23 mouse cellular contexts compared by ENCODE assay signal in the genomic region with DNA sequence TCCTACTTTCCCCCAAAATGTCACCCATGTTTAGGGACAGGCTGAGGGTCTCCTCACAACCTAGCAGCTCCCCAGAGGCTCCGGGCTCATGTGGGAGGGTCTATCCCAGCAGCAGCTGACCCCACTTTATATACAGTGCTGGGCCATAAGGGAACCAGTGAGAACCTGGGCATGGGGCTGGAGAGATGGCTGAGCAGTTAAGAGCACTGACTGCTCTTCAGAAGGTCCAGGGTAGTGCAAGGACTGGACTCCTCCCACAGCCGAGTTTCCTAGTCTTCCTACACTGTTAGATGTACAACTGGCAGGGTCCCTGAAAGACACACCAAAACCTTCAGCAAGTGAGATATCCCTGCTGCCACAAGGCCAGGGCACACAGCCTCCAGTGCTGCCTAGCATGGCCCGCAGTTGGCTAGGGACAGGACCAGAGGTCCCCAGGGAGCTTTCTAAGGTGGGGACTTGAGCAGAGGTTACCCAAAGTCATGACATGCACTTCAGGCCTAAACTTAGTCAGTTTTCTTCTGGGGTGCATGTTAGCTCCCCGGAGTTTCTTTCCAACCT. TPM values are rescaled to one million over a fixed set of nuclear protein-coding genes. Genes with fewer than 3 reads are reported as not detected.
DNase-seq lines count a peak whose midpoint lies in the region; ATAC-seq and TF ChIP-seq lines count a peak whose summit lies in the region.
"Had no signal": no experiment of that assay in that cellular context is flagged by ENCODE, and none has a peak within 500 bp of the region (broad histone marks: within the 10 kb centered on the region; RNA-seq: fewer than 3 reads in every experiment).

No protein-coding gene starts in this region.

- DNase-seq in heart, postnatal 36 days = no peak
- no peak for DNase-seq in liver, embryonic 13.5 days
- DNase-seq in liver, embryonic 11.5 days (ENCODE audit: low spot score) = no peak
- DNase-seq in liver, embryonic 14.5 days (ENCODE audit: low read depth in 3 of 3, low spot score in 3 of 3) = no peak
- DNase-seq in embryo, embryonic 10 days (ENCODE audit: low spot score) = no peak
- DNase-seq: cerebellum, adult 8-10 months; gastrocnemius, postnatal 36 days; kidney, adult 11 months; retina, postnatal 1 day had no signal

- peak overlapping the region; percentile 67 for H3K27ac ChIP-seq in heart, embryonic 13.5 days (replicated peaks)
- peak overlapping the region; percentile 79 for H3K27ac ChIP-seq in liver, embryonic 13.5 days
- no peak overlapping the region for H3K27ac ChIP-seq in liver, embryonic 11.5 days (ENCODE audit: low read depth, low read length)
- peak overlapping the region; percentile 48 for H3K27ac ChIP-seq in liver, embryonic 14.5 days
- H3K27ac ChIP-seq in macrophage = peak overlapping the region; percentile 12
- H3K27ac ChIP-seq: forebrain, embryonic 13.5 days; limb, embryonic 12.5 days; stomach, postnatal 0 days had no signal

- no peak for ATAC-seq in heart, embryonic 13.5 days (ENCODE audit: extremely low read depth, insufficient number of reproducible peaks, low FRiP score, low TSS enrichment)
- ATAC-seq in liver, embryonic 13.5 days (ENCODE audit: low read depth) = no peak
- ATAC-seq in liver, embryonic 11.5 days (replicated peaks; ENCODE audit: low FRiP score) = no peak
- ATAC-seq in liver, embryonic 14.5 days (ENCODE audit: insufficient read depth) = no peak

- TF ChIP-seq CTCF in liver, embryonic 14.5 days (IDR thresholded peaks at IDR 0.05; ENCODE audit: low read depth) = no peak

- peak overlapping the region; percentile 54 for H3K9ac ChIP-seq in heart, embryonic 13.5 days
- peak overlapping the region; percentile 28 for H3K9ac ChIP-seq in liver, embryonic 13.5 days
- no peak overlapping the region for H3K9ac ChIP-seq in liver, embryonic 11.5 days (ENCODE audit: low read depth, low read length)
- peak overlapping the region; percentile 9; the same call in 1 of the 2 replicates for H3K9ac ChIP-seq in liver, embryonic 14.5 days (replicated peaks)
- H3K9ac ChIP-seq: forebrain, embryonic 13.5 days; limb, embryonic 12.5 days had no signal

- TF ChIP-seq EP300 in liver, embryonic 14.5 days (IDR thresholded peaks at IDR 0.05; ENCODE audit: low read depth) = no peak

- H3K4me1 ChIP-seq in heart, embryonic 13.5 days = peaks cover 27% of the 10 kb centered on the region
- peaks cover 58% of the 10 kb centered on the region for H3K4me1 ChIP-seq in liver, embryonic 13.5 days (replicated peaks)
- H3K4me1 ChIP-seq in liver, embryonic 11.5 days (replicated peaks; ENCODE audit: control insufficient read depth, insufficient read depth, low read length) = peaks cover 32% of the 10 kb centered on the region
- H3K4me1 ChIP-seq in liver, embryonic 14.5 days (replicated peaks; ENCODE audit: control insufficient read depth in 2 of 2, insufficient read depth in 2 of 2, low read length in 1 of 2) = peaks cover 29 to 36% of the 10 kb centered on the region in 2 experiments

- no peak overlapping the region for H3K4me3 ChIP-seq in heart, embryonic 13.5 days
- no peak overlapping the region for H3K4me3 ChIP-seq in liver, embryonic 13.5 days (replicated peaks)
- H3K4me3 ChIP-seq in liver, embryonic 11.5 days (ENCODE audit: low read depth, low read length) = no peak overlapping the region
- no peak overlapping the region for H3K4me3 ChIP-seq in liver, embryonic 14.5 days (ENCODE audit: insufficient read depth in 1 of 2, low read depth in 2 of 2, low read length in 2 of 2)
- no peak overlapping the region for H3K4me3 ChIP-seq in macrophage (ENCODE audit: inconsistent target)
- H3K4me3 ChIP-seq: forebrain, embryonic 13.5 days; limb, embryonic 12.5 days had no signal

- H3K79me2 ChIP-seq in macrophage (ENCODE audit: inconsistent target) = peaks cover 99% of the 10 kb centered on the region

- peaks cover 21% of the 10 kb centered on the region for H3K36me3 ChIP-seq in heart, embryonic 13.5 days
- peaks cover 36% of the 10 kb centered on the region for H3K36me3 ChIP-seq in liver, embryonic 13.5 days
- H3K36me3 ChIP-seq in liver, embryonic 11.5 days (ENCODE audit: control insufficient read depth, insufficient read depth, low read length) = peaks cover 9% of the 10 kb centered on the region
- peaks cover 34% of the 10 kb centered on the region for H3K36me3 ChIP-seq in liver, embryonic 14.5 days (replicated peaks; ENCODE audit: control insufficient read depth, insufficient read depth, low read depth)
- H3K36me3 ChIP-seq in macrophage (ENCODE audit: inconsistent target) = peaks cover 26% of the 10 kb centered on the region

- H3K27me3 ChIP-seq in heart, embryonic 13.5 days (replicated peaks) = no peaks in the 10 kb centered on the region
- H3K27me3 ChIP-seq in liver, embryonic 13.5 days = no peaks in the 10 kb centered on the region
- no peaks in the 10 kb centered on the region for H3K27me3 ChIP-seq in liver, embryonic 11.5 days (replicated peaks; ENCODE audit: control insufficient read depth, insufficient read depth, low read length)
- no peaks in the 10 kb centered on the region for H3K27me3 ChIP-seq in liver, embryonic 14.5 days (ENCODE audit: control insufficient read depth, insufficient read depth, low read length)
- H3K27me3 ChIP-seq: forebrain, embryonic 13.5 days; limb, embryonic 12.5 days had no signal

- WGBS in heart, embryonic 13.5 days = 79% methylated on average over 4 of the region's 4 CpGs
- WGBS in liver, embryonic 13.5 days (ENCODE audit: insufficient replicate concordance) = 76% methylated on average over 4 of the region's 4 CpGs
- WGBS in liver, embryonic 11.5 days = 82% methylated on average over 4 of the region's 4 CpGs
- WGBS in liver, embryonic 14.5 days (ENCODE audit: insufficient replicate concordance) = 77% methylated on average over 4 of the region's 4 CpGs
- WGBS in macrophage (ENCODE audit: missing documents) = 86% methylated on average over 4 of the region's 4 CpGs

- no peak overlapping the region for H3K4me2 ChIP-seq in heart, embryonic 13.5 days
- no peak overlapping the region for H3K4me2 ChIP-seq in liver, embryonic 13.5 days
- no peak overlapping the region for H3K4me2 ChIP-seq in liver, embryonic 11.5 days
- H3K4me2 ChIP-seq in liver, embryonic 14.5 days (ENCODE audit: low read depth) = no peak overlapping the region
- H3K4me2 ChIP-seq: forebrain, embryonic 13.5 days; limb, embryonic 12.5 days had no signal

- H3K9me3 ChIP-seq in heart, embryonic 13.5 days = no peaks in the 10 kb centered on the region
- no peaks in the 10 kb centered on the region for H3K9me3 ChIP-seq in liver, embryonic 13.5 days (replicated peaks)
- H3K9me3 ChIP-seq in liver, embryonic 11.5 days (ENCODE audit: control insufficient read depth, low read length) = no peaks in the 10 kb centered on the region
- no peaks in the 10 kb centered on the region for H3K9me3 ChIP-seq in liver, embryonic 14.5 days (ENCODE audit: control insufficient read depth, low read length)
- H3K9me3 ChIP-seq: forebrain, embryonic 13.5 days; limb, embryonic 12.5 days had no signal

- intact Hi-C loops in heart, postnatal 36 days (cut with DNase I) = no loop called here

RNA-seq across cellular contexts. Expression of gene C130050O18Rik, which starts 7.6 kb away (rescaled TPM):
- 0.24 and 0.34 TPM in 2 replicates for polyA plus RNA-seq in heart, embryonic 13.5 days (2015; fragmentation: Nextera tagmentation; extraction: Ambion mirVana)
- total RNA-seq in heart, postnatal 36 days (2021) = under 1 TPM; 0.62 to 0.64 TPM
- 0.89 and 1.1 TPM in 2 replicates for polyA plus RNA-seq in liver, embryonic 13.5 days (2015; fragmentation: Nextera tagmentation; extraction: Ambion mirVana)
- polyA plus RNA-seq in liver, embryonic 11.5 days (2014; fragmentation: Nextera tagmentation; extraction: Ambion mirVana) = 1.5 and 1.6 TPM in 2 replicates
- polyA plus RNA-seq in liver, embryonic 14.5 days (2012; rRNA removed) = 0.93 and 1.1 TPM in 2 replicates
- polyA plus RNA-seq in liver, embryonic 14.5 days (2014; fragmentation: Nextera tagmentation; extraction: Ambion mirVana) = 1.0 and 1.3 TPM in 2 replicates
- 10 to 100 TPM in 4 of 26 experiments, 1 to 10 TPM in 16, under 1 TPM in 4, not detected in 2; 0.41 to 20.1 (median 4.7) TPM for total RNA-seq in macrophage (2018; cell fraction: chromatin; rRNA removed)
- total RNA-seq in macrophage (2018; cell fraction: cytosol; rRNA removed) = 10 to 100 TPM in 5 of 26 experiments, 1 to 10 TPM in 21; 1.4 to 11.9 (median 5.5) TPM
- 10 to 100 TPM in 6 of 26 experiments, 1 to 10 TPM in 19, not detected in 1; 2.1 to 17.8 (median 7.3) TPM for total RNA-seq in macrophage (2018; cell fraction: nucleus; rRNA removed)
- polyA plus RNA-seq in macrophage (2018) = 3.5 to 9.1 TPM (median 7.6 TPM) in 3 replicates
- total RNA-seq: megakaryocyte-erythroid progenitor cell, adult 5-6 weeks had no signal

RNA-seq across cellular contexts. Expression of gene Gpr146, which starts 19.9 kb away (rescaled TPM):
- polyA plus RNA-seq in heart, embryonic 13.5 days (2015; fragmentation: Nextera tagmentation; extraction: Ambion mirVana) = 7.0 and 8.8 TPM in 2 replicates
- 10 to 100 TPM; 43.6 to 56.2 TPM for total RNA-seq in heart, postnatal 36 days (2021)
- polyA plus RNA-seq in liver, embryonic 13.5 days (2015; fragmentation: Nextera tagmentation; extraction: Ambion mirVana) = 18.8 and 20.2 TPM in 2 replicates
- 13.4 and 15.1 TPM in 2 replicates for polyA plus RNA-seq in liver, embryonic 11.5 days (2014; fragmentation: Nextera tagmentation; extraction: Ambion mirVana)
- 14.6 and 14.7 TPM in 2 replicates for polyA plus RNA-seq in liver, embryonic 14.5 days (2012; rRNA removed)
- polyA plus RNA-seq in liver, embryonic 14.5 days (2014; fragmentation: Nextera tagmentation; extraction: Ambion mirVana) = 18.4 and 20.1 TPM in 2 replicates
- total RNA-seq in macrophage (2018; cell fraction: chromatin; rRNA removed) = 10 to 100 TPM in 10 of 26 experiments, 1 to 10 TPM in 13, under 1 TPM in 3; 0.91 to 39.6 (median 5.6) TPM
- 10 to 100 TPM in 20 of 26 experiments, 1 to 10 TPM in 6; 3.7 to 41.6 (median 20.4) TPM for total RNA-seq in macrophage (2018; cell fraction: cytosol; rRNA removed)
- 10 to 100 TPM in 19 of 26 experiments, 1 to 10 TPM in 7; 4.5 to 63.6 (median 13.4) TPM for total RNA-seq in macrophage (2018; cell fraction: nucleus; rRNA removed)
- polyA plus RNA-seq in macrophage (2018) = 14.0 to 34.3 TPM (median 20.6 TPM) in 3 replicates

RNA-seq across cellular contexts. Expression of gene Gper1, which starts 25.5 kb away (rescaled TPM):
- polyA plus RNA-seq in heart, embryonic 13.5 days (2015; fragmentation: Nextera tagmentation; extraction: Ambion mirVana) = 0.90 and 1.2 TPM in 2 replicates
- total RNA-seq in heart, postnatal 36 days (2021) = 1 to 10 TPM; 1.7 to 2.0 TPM
- polyA plus RNA-seq in liver, embryonic 13.5 days (2015; fragmentation: Nextera tagmentation; extraction: Ambion mirVana) = 0.17 and 0.31 TPM in 2 replicates
- 0.38 and 0.58 TPM in 2 replicates for polyA plus RNA-seq in liver, embryonic 11.5 days (2014; fragmentation: Nextera tagmentation; extraction: Ambion mirVana)
- 0.06 and 0.07 TPM in 2 replicates for polyA plus RNA-seq in liver, embryonic 14.5 days (2012; rRNA removed)
- polyA plus RNA-seq in liver, embryonic 14.5 days (2014; fragmentation: Nextera tagmentation; extraction: Ambion mirVana) = 0.20 TPM in 1 of 2 replicates, not detected in the other
- 1 to 10 TPM in 1 of 26 experiments, under 1 TPM in 1, not detected in 24; 0.33 to 1.3 TPM for total RNA-seq in macrophage (2018; cell fraction: chromatin; rRNA removed)
- not detected for total RNA-seq in macrophage (2018; cell fraction: cytosol; rRNA removed)
- total RNA-seq in macrophage (2018; cell fraction: nucleus; rRNA removed) = not detected
- polyA plus RNA-seq in macrophage (2018) = not detected in 3 replicates
- total RNA-seq: megakaryocyte-erythroid progenitor cell, adult 5-6 weeks had no signal

RNA-seq across cellular contexts. Expression of gene Cyp2w1, which starts 45.0 kb away (rescaled TPM):
- polyA plus RNA-seq in heart, embryonic 13.5 days (2015; fragmentation: Nextera tagmentation; extraction: Ambion mirVana) = not detected in 2 replicates
- not detected for total RNA-seq in heart, postnatal 36 days (2021)
- polyA plus RNA-seq in liver, embryonic 13.5 days (2015; fragmentation: Nextera tagmentation; extraction: Ambion mirVana) = not detected in 2 replicates
- polyA plus RNA-seq in liver, embryonic 11.5 days (2014; fragmentation: Nextera tagmentation; extraction: Ambion mirVana) = not detected in 2 replicates
- polyA plus RNA-seq in liver, embryonic 14.5 days (2012; rRNA removed) = 0.03 and 0.05 TPM in 2 replicates
- polyA plus RNA-seq in liver, embryonic 14.5 days (2014; fragmentation: Nextera tagmentation; extraction: Ambion mirVana) = not detected in 2 replicates
- not detected for total RNA-seq in macrophage (2018; cell fraction: chromatin; rRNA removed)
- total RNA-seq in macrophage (2018; cell fraction: cytosol; rRNA removed) = not detected
- total RNA-seq in macrophage (2018; cell fraction: nucleus; rRNA removed) = not detected
- polyA plus RNA-seq in macrophage (2018) = not detected in 3 replicates
- total RNA-seq: adrenal gland, adult 18-20 months; adrenal gland, postnatal 4 days; gastrocnemius, postnatal 36 days; layer of hippocampus, postnatal 14 days; left cerebral cortex, postnatal 10 days; megakaryocyte-erythroid progenitor cell, adult 5-6 weeks had no signal
- polyA plus RNA-seq: C2C12; forebrain, embryonic 13.5 days; hindbrain, embryonic 11.5 days; kidney, embryonic 16.5 days; neural tube, embryonic 11.5 days had no signal

RNA-seq across cellular contexts. Expression of gene Cox19, which starts 46.2 kb away (rescaled TPM):
- polyA plus RNA-seq in heart, embryonic 13.5 days (2015; fragmentation: Nextera tagmentation; extraction: Ambion mirVana) = 68.4 and 75.8 TPM in 2 replicates
- 10 to 100 TPM; 80.4 to 83.7 TPM for total RNA-seq in heart, postnatal 36 days (2021)
- 68.5 and 72.3 TPM in 2 replicates for polyA plus RNA-seq in liver, embryonic 13.5 days (2015; fragmentation: Nextera tagmentation; extraction: Ambion mirVana)
- polyA plus RNA-seq in liver, embryonic 11.5 days (2014; fragmentation: Nextera tagmentation; extraction: Ambion mirVana) = 98.1 and 103 TPM in 2 replicates
- 22.6 and 23.3 TPM in 2 replicates for polyA plus RNA-seq in liver, embryonic 14.5 days (2012; rRNA removed)
- 61.4 and 62.3 TPM in 2 replicates for polyA plus RNA-seq in liver, embryonic 14.5 days (2014; fragmentation: Nextera tagmentation; extraction: Ambion mirVana)
- 10 to 100 TPM in 20 of 26 experiments, 1 to 10 TPM in 6; 5.3 to 32.5 (median 15.9) TPM for total RNA-seq in macrophage (2018; cell fraction: chromatin; rRNA removed)
- total RNA-seq in macrophage (2018; cell fraction: cytosol; rRNA removed) = 10 to 100 TPM; 11.3 to 25.9 (median 21.4) TPM
- total RNA-seq in macrophage (2018; cell fraction: nucleus; rRNA removed) = 10 to 100 TPM in 16 of 26 experiments, 1 to 10 TPM in 10; 4.4 to 19.3 (median 11.4) TPM
- 15.7 to 21.8 TPM (median 18.8 TPM) in 3 replicates for polyA plus RNA-seq in macrophage (2018)
